Mouse (Mus musculus) kidney, adult 8-10 months (tissue): ENCODE results near the gene Igfbp5.
A peak's percentile ranks its signal among the peaks of the same experiment; 100 is the strongest.

ENCODE experiments used
- DNase-seq, 2 experiments: peaks; one replicate each; pipeline ENCODE4 v3.0.0; 2022

Gene Igfbp5

DNA sequence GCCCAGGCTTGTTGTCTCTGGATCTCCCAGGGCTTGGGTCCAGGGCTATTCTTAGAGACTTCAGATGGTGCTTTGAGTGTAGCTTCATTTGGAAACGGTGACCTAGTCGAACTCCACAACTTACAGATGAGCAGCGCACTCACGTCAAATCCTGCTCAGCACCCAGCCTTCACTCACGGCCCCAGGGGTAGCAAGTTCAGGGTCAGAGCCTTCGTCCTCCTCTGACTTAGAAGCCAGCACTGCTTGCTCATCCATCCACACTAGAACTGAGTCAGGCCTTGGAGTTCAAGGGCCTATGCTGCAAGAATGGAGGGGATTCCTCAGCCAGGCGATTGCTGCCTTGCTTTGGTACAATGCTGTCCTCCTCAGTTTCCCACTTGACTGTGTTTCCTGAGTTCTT is 34.9 kb downstream of the Igfbp5 start:
- DNase-seq: no peak

DNA sequence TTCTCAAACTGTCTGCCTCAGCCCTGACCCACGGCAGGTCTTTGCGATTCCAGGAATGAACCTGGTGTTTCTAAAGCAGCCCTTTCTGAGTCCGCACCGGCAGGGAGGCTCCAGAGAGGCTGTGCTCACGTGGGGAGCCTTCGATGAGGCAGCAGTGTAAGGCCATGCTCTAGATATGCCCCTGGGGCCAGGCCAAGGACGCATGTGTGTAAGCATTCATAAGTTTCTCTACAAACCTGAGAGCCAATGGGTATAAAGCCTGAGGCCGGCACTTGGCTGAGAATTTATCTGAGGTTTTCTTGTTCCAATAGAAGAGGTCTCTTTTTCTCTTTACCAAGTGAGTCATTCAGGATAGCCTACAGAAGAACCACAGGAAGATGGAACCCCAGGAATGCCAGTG is 35.3 kb downstream of the Igfbp5 start:
- DNase-seq: no peak

GRCm38 (mm10) chr1:72833563-72833962 is 41.1 kb downstream of the Igfbp5 start:
- DNase-seq: no peak

DNA sequence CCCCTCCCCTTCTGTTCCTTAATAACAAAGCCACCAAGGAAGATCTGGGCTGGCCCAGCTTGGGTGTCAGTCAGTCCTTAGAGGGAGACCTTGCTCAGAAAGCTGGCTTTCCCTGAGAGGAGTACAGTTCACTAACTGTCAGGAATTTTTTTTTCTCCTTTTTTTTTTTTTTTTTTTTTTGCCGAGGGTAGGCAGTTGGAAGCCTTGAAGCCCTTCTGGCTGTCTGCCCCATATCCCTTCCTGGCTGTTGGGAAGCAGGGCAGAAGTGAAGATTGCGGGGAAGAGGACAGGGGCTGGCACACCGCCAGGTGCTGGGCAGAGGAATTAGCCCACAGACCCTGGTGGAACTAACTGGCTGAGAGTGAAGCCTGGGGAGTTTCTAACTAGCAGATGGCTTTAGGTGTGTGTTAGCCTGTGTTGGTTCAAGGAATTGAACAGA is 42.0 kb downstream of the Igfbp5 start:
- peak in 1 of 2 experiments; percentile 49 for DNase-seq

DNA sequence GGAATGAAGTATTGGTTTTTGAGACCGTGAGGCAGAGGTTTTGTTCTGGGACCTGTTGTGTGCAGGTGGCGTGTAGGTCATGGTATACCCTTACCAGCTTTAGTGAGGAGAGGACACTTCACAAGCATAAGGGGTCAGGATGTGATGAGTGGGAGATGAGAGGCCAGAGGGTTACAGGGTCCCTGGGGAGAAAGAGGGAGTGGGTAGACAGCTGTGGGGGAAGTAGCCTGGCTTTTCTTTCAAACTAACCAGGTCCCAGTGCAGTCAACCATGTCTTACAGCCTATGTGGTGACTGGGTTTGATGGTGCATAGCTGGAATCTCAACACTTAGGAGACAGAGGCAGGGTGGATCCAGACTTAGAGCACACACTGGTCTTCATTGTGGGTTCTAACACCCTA is 44.2 kb downstream of the Igfbp5 start:
- no peak for DNase-seq

- DNase-seq: no peak
Observed at GRCm38 (mm10) chr1:72828843-72829242, 45.8 kb downstream of the Igfbp5 start.

- no peak for DNase-seq
Observed at GRCm38 (mm10) chr1:72827411-72828315, 47.0 kb downstream of the Igfbp5 start.

GRCm38 (mm10) chr1:72826931-72827330 is 47.8 kb downstream of the Igfbp5 start:
- DNase-seq: no peak

GRCm38 (mm10) chr1:72826446-72826845 is 48.2 kb downstream of the Igfbp5 start:
- DNase-seq: no peak

DNA sequence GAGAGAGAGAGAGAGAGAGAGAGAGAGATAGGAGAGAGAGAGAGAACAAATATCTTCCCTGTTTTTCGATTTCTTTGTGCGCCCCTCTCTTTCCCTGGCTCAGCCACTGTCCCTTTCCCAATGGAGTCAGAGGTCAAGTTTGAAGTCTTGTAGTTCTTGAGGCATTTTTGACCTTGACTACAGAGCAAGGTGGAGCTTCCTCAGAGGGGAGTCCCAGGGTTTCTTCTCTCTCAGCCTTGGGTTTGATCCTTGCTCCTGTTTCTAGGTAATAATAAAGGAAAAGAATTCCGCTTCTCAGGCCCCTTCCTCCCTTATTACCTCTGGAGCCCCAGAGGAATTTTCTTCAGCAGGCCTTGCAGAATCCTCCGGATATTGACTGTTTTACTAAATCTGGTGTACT is 48.8 kb downstream of the Igfbp5 start:
- DNase-seq: no peak

DNA sequence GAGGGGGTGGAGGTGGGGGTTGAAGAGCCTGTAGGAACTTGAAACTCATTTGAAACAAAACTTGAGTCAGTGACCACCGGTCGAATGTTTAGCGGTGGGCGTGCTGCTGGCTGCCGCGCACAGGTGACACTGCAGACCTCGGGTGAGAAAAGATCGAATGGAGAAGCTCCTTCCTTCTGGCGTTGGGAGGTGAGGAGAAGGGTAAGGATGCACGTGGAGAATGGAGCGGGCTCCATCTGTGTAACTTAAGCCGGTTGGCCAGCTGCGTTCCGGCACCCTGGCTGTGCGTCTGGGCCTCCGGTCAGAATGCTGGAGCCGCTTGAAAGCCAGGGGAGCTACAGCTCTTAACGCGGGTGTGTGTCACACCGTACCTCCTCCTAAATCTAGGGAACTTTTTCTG is 49.4 kb downstream of the Igfbp5 start:
- no peak for DNase-seq

DNA sequence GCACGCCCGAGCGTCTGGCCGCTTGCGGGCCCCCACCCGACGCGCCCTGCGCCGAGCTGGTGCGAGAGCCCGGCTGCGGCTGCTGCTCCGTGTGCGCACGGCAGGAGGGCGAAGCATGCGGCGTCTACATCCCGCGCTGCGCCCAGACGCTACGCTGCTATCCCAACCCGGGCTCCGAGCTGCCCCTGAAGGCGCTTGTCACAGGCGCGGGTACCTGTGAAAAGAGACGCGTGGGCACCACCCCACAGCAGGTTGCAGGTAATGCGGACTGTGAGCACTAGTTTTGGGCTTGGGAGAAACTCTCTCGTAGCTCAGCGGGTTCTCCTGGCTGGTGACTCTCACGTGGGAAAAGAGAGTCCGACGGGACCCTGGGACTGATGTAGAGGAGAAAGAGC is 50.0 kb downstream of the Igfbp5 start:
- DNase-seq: peak in 1 of 2 experiments; percentile 1

DNA sequence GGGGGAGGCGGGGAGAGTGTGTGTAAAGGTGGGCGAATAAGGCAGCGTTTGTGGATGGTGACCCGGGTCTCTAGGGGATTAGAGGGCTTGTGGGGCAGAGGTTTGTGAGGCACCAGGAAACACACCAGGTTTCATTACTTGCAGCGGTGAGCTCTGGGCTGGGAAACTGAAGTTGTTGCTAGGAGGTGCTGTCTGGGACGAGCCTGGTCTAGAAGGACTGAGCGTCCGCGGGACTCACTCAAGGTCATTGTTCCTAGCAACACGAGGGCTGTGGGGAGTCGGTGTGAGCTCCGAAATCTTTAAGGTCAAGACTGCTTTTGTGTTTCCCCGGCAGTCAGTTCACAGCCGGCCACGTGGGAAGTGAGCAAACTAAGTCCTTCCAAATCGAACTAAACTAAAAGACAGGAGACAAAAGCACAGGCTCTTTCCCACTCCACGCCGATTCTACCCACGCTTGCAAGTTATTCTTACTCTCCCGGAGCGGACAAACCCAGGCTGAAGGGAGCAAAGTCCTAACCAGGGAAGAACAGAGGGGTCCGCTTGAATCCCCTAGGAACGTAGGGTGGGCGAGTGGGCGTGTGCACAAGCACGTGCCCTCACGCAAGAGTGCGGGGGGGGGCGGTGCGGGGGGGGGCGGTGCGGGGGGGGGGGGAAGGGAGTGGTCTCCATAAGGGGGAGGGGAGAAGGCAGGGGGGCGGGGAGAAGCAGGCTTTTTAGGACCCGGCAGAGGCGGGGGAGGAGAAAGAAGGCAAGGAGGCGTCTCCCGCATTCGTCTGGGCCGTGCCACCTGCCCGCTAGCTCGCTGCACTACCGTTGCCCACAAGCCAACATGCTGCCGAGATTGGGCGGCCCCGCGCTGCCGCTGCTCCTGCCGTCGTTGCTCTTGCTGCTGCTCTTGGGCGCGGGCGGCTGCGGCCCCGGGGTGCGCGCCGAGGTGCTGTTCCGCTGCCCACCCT is 50.7 kb downstream of the Igfbp5 start, which contains the start of gene Igfbp2:
Gene Igfbp2, plus strand, starts transcription at position 753 of the 956 bp plus-strand sequence.
- DNase-seq: peak; percentile 6 to 11

- DNase-seq: no peak
Observed at GRCm38 (mm10) chr1:72822893-72823292, 51.8 kb downstream of the Igfbp5 start.

GRCm38 (mm10) chr1:72819995-72820394 is 54.7 kb downstream of the Igfbp5 start:
- no peak for DNase-seq

DNA sequence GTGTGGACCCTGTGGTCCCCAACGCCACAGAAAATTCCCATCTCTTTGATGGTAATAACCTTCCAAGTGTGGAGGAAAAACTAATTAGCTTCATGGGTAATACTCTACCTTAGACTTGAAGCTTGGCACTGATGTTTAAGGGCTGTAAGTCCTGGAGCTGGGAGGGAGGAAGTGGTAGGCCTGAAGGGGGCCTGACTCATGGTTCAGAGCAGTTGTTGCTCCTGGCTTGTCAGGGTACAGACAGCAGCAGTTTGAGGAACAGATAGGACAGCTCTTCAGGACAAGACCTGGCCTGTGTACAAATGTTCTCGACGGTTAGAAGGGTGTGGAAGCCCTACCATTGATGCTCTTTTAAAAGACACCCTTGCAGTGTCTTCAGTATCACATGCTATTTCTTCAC is 59.1 kb downstream of the Igfbp5 start:
- DNase-seq: no peak

- no peak for DNase-seq
Observed at GRCm38 (mm10) chr1:72815184-72815583, 59.5 kb downstream of the Igfbp5 start.

- no peak for DNase-seq
Observed at GRCm38 (mm10) chr1:72813639-72814403, 60.9 kb downstream of the Igfbp5 start.

- DNase-seq: no peak
Observed at GRCm38 (mm10) chr1:72813089-72813638, 61.5 kb downstream of the Igfbp5 start.

DNA sequence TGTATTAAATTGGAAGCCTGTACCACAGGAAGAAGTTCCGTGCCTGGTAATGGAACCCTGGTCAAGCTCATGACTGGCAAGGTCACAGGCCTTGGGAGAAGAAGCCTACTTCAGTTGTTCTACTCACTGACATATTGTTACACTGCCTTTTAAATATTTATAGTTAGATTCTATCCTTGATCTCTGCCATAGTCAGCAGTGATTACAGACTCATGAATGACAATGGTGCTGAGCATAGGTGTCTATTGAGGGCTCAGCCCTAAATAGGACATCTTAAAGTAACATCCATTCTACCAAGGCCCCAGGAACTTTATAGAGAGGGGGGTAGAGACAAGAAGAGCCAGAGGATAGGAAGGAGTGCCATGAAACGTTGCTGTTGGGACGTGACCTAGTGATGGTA is 63.6 kb downstream of the Igfbp5 start:
- no peak for DNase-seq

DNA sequence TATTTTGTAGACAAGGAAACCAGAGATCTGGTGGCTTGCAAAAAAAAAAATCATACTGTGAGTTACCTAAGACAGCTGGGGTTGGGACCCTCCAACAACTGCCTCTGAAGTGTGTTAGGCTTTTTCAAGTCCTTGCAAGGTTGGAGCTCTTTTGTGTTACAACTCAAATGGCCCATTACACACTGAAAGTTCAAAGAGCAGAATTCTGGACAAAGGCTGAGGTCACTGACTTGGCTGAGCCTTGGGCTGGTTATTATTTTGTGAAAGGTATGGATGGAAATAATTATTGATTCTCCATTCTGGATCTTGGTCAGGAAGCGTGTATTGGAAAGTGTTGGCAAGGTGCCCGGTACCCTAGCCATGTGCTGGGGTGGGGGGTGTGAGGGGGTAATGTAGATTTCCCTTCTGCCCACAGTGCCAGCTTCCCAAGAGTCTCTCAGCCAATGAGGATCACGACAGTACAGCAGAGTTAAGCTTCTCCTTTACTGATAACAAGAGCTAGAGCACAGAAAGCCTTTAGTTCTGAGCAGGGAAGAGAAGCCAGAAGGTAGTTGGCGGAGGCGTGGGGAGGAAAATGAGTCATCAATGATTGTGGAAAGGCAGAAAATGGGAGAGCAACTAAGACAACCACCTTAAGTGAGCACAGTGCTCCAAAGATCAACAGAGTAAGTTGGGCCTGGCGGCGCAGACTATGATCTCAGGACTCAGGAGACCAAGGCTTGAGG is 64.6 kb downstream of the Igfbp5 start:
- no peak for DNase-seq

DNA sequence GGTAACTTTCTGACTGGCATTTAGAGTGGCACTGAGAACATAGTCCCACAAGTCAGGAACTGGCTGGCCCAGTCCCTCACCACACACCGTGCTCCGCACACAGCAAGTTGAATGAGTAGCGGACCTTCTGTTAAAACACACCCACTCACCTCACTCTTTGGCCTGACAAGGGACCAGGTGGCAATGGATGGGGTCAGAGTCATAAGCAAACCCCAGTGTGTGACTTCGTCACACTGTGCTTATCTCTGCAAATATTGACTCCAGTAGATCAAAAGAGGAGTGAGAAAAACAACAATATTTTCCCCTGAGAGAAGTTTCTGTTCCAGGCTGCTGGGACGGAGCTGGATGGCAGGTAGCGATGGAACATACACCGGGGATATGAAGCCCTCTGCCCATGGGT is 65.4 kb downstream of the Igfbp5 start:
- DNase-seq: no peak
